Mouse (Mus musculus) kidney, adult 11 months (tissue): ENCODE results near the gene Tmem88.
A peak's percentile ranks its signal among the peaks of the same experiment; 100 is the strongest.

Experiments
- DNase-seq: peaks from one replicate; pipeline ENCODE4 v3.0.0; 2022

Gene Tmem88

GRCm38 (mm10) chr11:69377766-69378165 lies 20.3 kb downstream of the Tmem88 start:
- peak; percentile 87 for DNase-seq

- no peak for DNase-seq
Observed at GRCm38 (mm10) chr11:69375646-69376045, 22.4 kb downstream of the Tmem88 start.

- DNase-seq, result no peak
Observed at GRCm38 (mm10) chr11:69373223-69373965, 24.6 kb downstream of the Tmem88 start.

GRCm38 (mm10) chr11:69372780-69373170 lies 25.3 kb downstream of the Tmem88 start:
- DNase-seq, result no peak

GRCm38 (mm10) chr11:69372056-69372779 lies 25.8 kb downstream of the Tmem88 start:
- no peak for DNase-seq

- DNase-seq, result no peak
Observed at GRCm38 (mm10) chr11:69371601-69372000, 26.4 kb downstream of the Tmem88 start.

GRCm38 (mm10) chr11:69370817-69371215 lies 27.2 kb downstream of the Tmem88 start:
- no peak for DNase-seq

- DNase-seq, result no peak
Observed at GRCm38 (mm10) chr11:69369990-69370816, 27.8 kb downstream of the Tmem88 start.

- DNase-seq, result no peak
Observed at GRCm38 (mm10) chr11:69369215-69369989, 28.6 kb downstream of the Tmem88 start, which contains the start of gene Chd3. TSS of gene Chd3 (minus strand) at chr11:69369406.

- no peak for DNase-seq
Observed at GRCm38 (mm10) chr11:69368356-69369214, 29.4 kb downstream of the Tmem88 start.

- DNase-seq, result peak; percentile 65
Observed at GRCm38 (mm10) chr11:69367616-69368355, 30.2 kb downstream of the Tmem88 start.

GRCm38 (mm10) chr11:69366855-69367615 lies 31.0 kb downstream of the Tmem88 start:
- no peak for DNase-seq

- DNase-seq, result peak; percentile 96
Observed at GRCm38 (mm10) chr11:69366157-69366854, 31.7 kb downstream of the Tmem88 start.

- DNase-seq, result no peak
Observed at GRCm38 (mm10) chr11:69365722-69366121, 32.3 kb downstream of the Tmem88 start.

- peak; percentile 99 for DNase-seq
Observed at GRCm38 (mm10) chr11:69364910-69365309, 33.1 kb downstream of the Tmem88 start.

- DNase-seq, result peak; percentile 76
Observed at GRCm38 (mm10) chr11:69364376-69364775, 33.7 kb downstream of the Tmem88 start.

GRCm38 (mm10) chr11:69362479-69362878 lies 35.6 kb downstream of the Tmem88 start:
- DNase-seq, result no peak

GRCm38 (mm10) chr11:69362021-69362420 lies 36.0 kb downstream of the Tmem88 start:
- DNase-seq, result no peak

- no peak for DNase-seq
Observed at GRCm38 (mm10) chr11:69357690-69358089, 40.3 kb downstream of the Tmem88 start.
